Mouse (Mus musculus) lung, postnatal 0 days (tissue): Measurements from ENCODE around the gene Pawr. TPM values are rescaled to one million over a fixed set of nuclear protein-coding genes. Genes with fewer than 3 reads are reported as not detected.
A peak's percentile ranks its signal among the peaks of the same experiment; 100 is the strongest.

Experiments
- ATAC-seq: fragments of 200-750 bp; cut with Nextera tagmentation; 2 replicates; pipeline ENCODE4 v1.8.0; 2017; ENCODE audit warnings: moderate library complexity
- DNase-seq: peaks from one replicate; pipeline ENCODE4 v3.0.0-alpha.2; 2016; ENCODE audit warnings: low spot score
- H3K27ac ChIP-seq: fragments of 300-500 bp; sonication (generic); 2 replicates; pipeline ENCODE4 v1.5.1; 2014; ENCODE audit warnings: antibody characterized with exemption, mild to moderate bottlenecking, low read length, mixed read lengths
- H3K27me3 ChIP-seq: fragments of 300-500 bp; sonication (generic); replicated peaks from 2 replicates; pipeline ENCODE4 v1.6.1; 2014; ENCODE audit warnings: low read length, mixed read lengths; ENCODE audit not compliant: insufficient read depth
- H3K36me3 ChIP-seq: fragments of 300-500 bp; sonication (generic); 2 replicates; pipeline ENCODE4 v1.6.1; 2014; ENCODE audit warnings: low read length, mixed read lengths; ENCODE audit not compliant: insufficient read depth
- H3K4me1 ChIP-seq: fragments of 300-500 bp; sonication (generic); 2 replicates; pipeline ENCODE4 v1.6.1; 2014; ENCODE audit warnings: antibody characterized with exemption, low read depth, low read length, mixed read lengths; ENCODE audit not compliant: insufficient read depth
- H3K4me2 ChIP-seq: fragments of 300-500 bp; sonication (generic); replicated peaks from 2 replicates; pipeline ENCODE4 v1.6.1; 2014; ENCODE audit warnings: low read depth, mild to moderate bottlenecking, low read length, moderate library complexity, mixed read lengths
- H3K4me3 ChIP-seq: fragments of 300-500 bp; sonication (generic); 2 replicates; pipeline ENCODE4 v1.5.1; 2014; ENCODE audit warnings: low read depth, low read length
- H3K9ac ChIP-seq: fragments of 300-500 bp; sonication (generic); replicated peaks from 2 replicates; pipeline ENCODE4 v1.6.1; 2014; ENCODE audit warnings: low read depth, mild to moderate bottlenecking
- H3K9me3 ChIP-seq: fragments of 300-500 bp; sonication (generic); 2 replicates; pipeline ENCODE4 v1.6.1; 2016; ENCODE audit warnings: low read length, mixed read lengths
- CTCF ChIP-seq: IDR thresholded peaks from 2 replicates; pipeline ENCODE4 v1.5.1; 2016; ENCODE audit warnings: antibody characterized with exemption, mild to moderate bottlenecking
- EP300 ChIP-seq: IDR thresholded peaks from 2 replicates; pipeline ENCODE4 v1.6.1; 2016; ENCODE audit warnings: antibody characterized with exemption, mild to moderate bottlenecking, control low read depth
- WGBS: fragments of 180-500 bp; shearing (Covaris S2); extraction: QIAGEN DNeasy Blood & Tissue Kit; methylation state at CpG from one replicate; pipeline ENCODE4 v1.1.7; 2014; 5-methylcytosine and 5-hydroxymethylcytosine counted together
- polyA plus RNA-seq: library from polyadenylated mRNA; unstranded; fragments of >200 nt; fragmentation: Nextera tagmentation; extraction: Ambion mirVana; gene quantifications from 2 replicates; pipeline ENCODE4 v1.2.1, GENCODE M21; 2015

Pawr gene
- polyA plus RNA-seq, 1 experiment from 2014 or later = 15.3 TPM

GRCm38 (mm10) chr10:108391370-108391902 is 59.5 kb downstream of the Pawr start:
- Histone ChIP-seq H3K27me3 (no peaks in the 10 kb centered on the region), H3K4me2 (no peak overlapping the region), H3K4me1 (peaks cover 7% of the 10 kb centered on the region; the same call in 1 of the 2 replicates), H3K9me3 (no peaks in the 10 kb centered on the region), H3K4me3 (no peak overlapping the region), H3K9ac (no peak overlapping the region), H3K27ac (no peak overlapping the region), H3K36me3 (no peaks in the 10 kb centered on the region)
- TF ChIP-seq CTCF (no peak), EP300 (no peak)
- DNase-seq (no peak), ATAC-seq (no peak)
- WGBS = 66% methylated on average over 15 of the region's 15 CpGs

- Histone ChIP-seq H3K4me1 (peaks cover 7% of the 10 kb centered on the region; the same call in 1 of the 2 replicates), H3K9ac (no peak overlapping the region), H3K27ac (no peak overlapping the region), H3K4me3 (no peak overlapping the region), H3K27me3 (no peaks in the 10 kb centered on the region), H3K36me3 (no peaks in the 10 kb centered on the region), H3K4me2 (no peak overlapping the region), H3K9me3 (no peaks in the 10 kb centered on the region)
- TF ChIP-seq EP300 = no peak
- no peak for TF ChIP-seq CTCF
- ATAC-seq (no peak), DNase-seq (no peak)
- 92% methylated on average over 10 of the region's 10 CpGs for WGBS
These were observed 60.2 kb downstream of the Pawr start for GRCm38 (mm10) chr10:108392151-108392550.

- no peak overlapping the region for H3K9ac ChIP-seq
- WGBS = 22% methylated on average over 4 of the region's 4 CpGs
- H3K4me2 ChIP-seq = no peak overlapping the region
- ATAC-seq (no peak), DNase-seq (peak; percentile 24)
- H3K36me3 ChIP-seq = no peaks in the 10 kb centered on the region
- no peak overlapping the region for H3K4me3 ChIP-seq
- no peaks in the 10 kb centered on the region for H3K9me3 ChIP-seq
- no peak for TF ChIP-seq EP300
- no peak for TF ChIP-seq CTCF
- peaks cover 7% of the 10 kb centered on the region; the same call in 1 of the 2 replicates for H3K4me1 ChIP-seq
- no peak overlapping the region for H3K27ac ChIP-seq
- no peaks in the 10 kb centered on the region for H3K27me3 ChIP-seq
These were observed 62.4 kb downstream of the Pawr start for GRCm38 (mm10) chr10:108394306-108394705.

- ATAC-seq (no peak), DNase-seq (no peak)
- Histone ChIP-seq H3K4me2 (no peak overlapping the region), H3K27me3 (no peaks in the 10 kb centered on the region), H3K36me3 (no peaks in the 10 kb centered on the region), H3K4me1 (no peaks in the 10 kb centered on the region), H3K27ac (no peak overlapping the region), H3K9ac (no peak overlapping the region), H3K4me3 (no peak overlapping the region), H3K9me3 (no peaks in the 10 kb centered on the region)
- 76% methylated on average over 12 of the region's 12 CpGs for WGBS
- no peak for TF ChIP-seq EP300
These were observed 63.3 kb downstream of the Pawr start for GRCm38 (mm10) chr10:108395229-108395628.

GRCm38 (mm10) chr10:108395647-108396046 is 63.7 kb downstream of the Pawr start:
- no peaks in the 10 kb centered on the region for H3K9me3 ChIP-seq
- no peak for ATAC-seq
- no peak overlapping the region for H3K27ac ChIP-seq
- H3K9ac ChIP-seq = no peak overlapping the region
- DNase-seq = no peak
- 78% methylated on average over 14 of the region's 14 CpGs for WGBS
- no peaks in the 10 kb centered on the region for H3K36me3 ChIP-seq
- no peak overlapping the region for H3K4me2 ChIP-seq
- H3K27me3 ChIP-seq = no peaks in the 10 kb centered on the region
- no peaks in the 10 kb centered on the region for H3K4me1 ChIP-seq
- no peak overlapping the region for H3K4me3 ChIP-seq
- TF ChIP-seq EP300 (no peak), CTCF (no peak)

GRCm38 (mm10) chr10:108402751-108403150 is 70.8 kb downstream of the Pawr start:
- Histone ChIP-seq H3K9me3 (no peaks in the 10 kb centered on the region), H3K4me1 (0 out of 2 replicates have a peak, but pooled peaks cover 13% of the 10 kb centered on the region), H3K4me3 (no peak overlapping the region), H3K36me3 (no peaks in the 10 kb centered on the region), H3K4me2 (no peak overlapping the region), H3K27me3 (no peaks in the 10 kb centered on the region), H3K27ac (no peak overlapping the region), H3K9ac (no peak overlapping the region)
- 84% methylated on average over 4 of the region's 4 CpGs for WGBS
- DNase-seq = no peak
- ATAC-seq = no peak
- no peak for TF ChIP-seq EP300
- no peak for TF ChIP-seq CTCF
